Mouse (Mus musculus) heart, embryonic 11.5 days (tissue): ENCODE measurements at regions not wholly inside any gene's neighbourhood (a gene's known extent, or its start where the extent isn't known, plus 50 kb on each side); places are given as distances from the start of the nearest gene placed in this dataset.
"Not testable (repeated sequence)": the region's sequence is repeated elsewhere in the genome, so short reads cannot be mapped to it uniquely, and the experiment has no call there.

Experiments
- ATAC-seq: fragments of 200-750 bp; cut with Nextera tagmentation; replicated peaks from 2 replicates; pipeline ENCODE4 v1.8.0; 2017; ENCODE audit warnings: moderate library complexity; ENCODE audit not compliant: insufficient number of reproducible peaks, low FRiP score, low TSS enrichment
- H3K27ac ChIP-seq: fragments of 300-500 bp; sonication (generic); 2 replicates; pipeline ENCODE4 v1.5.1; 2014; ENCODE audit warnings: mild to moderate bottlenecking, low read depth, low read length
- H3K27me3 ChIP-seq: fragments of 300-500 bp; sonication (generic); 2 replicates; pipeline ENCODE4 v1.6.1; 2014; ENCODE audit warnings: mild to moderate bottlenecking, low read length, mixed read lengths; ENCODE audit not compliant: control insufficient read depth, insufficient read depth
- H3K36me3 ChIP-seq: fragments of 300-500 bp; sonication (generic); 2 replicates; pipeline ENCODE4 v1.6.1; 2014; ENCODE audit warnings: mild to moderate bottlenecking, low read length, moderate library complexity, mixed read lengths; ENCODE audit not compliant: control insufficient read depth, insufficient read depth
- H3K4me1 ChIP-seq: fragments of 300-500 bp; sonication (generic); 2 replicates; pipeline ENCODE4 v1.6.1; 2014; ENCODE audit warnings: low read length; ENCODE audit not compliant: control insufficient read depth, insufficient read depth
- H3K4me2 ChIP-seq: fragments of 300-500 bp; sonication (generic); 2 replicates; pipeline ENCODE4 v1.6.1; 2014; ENCODE audit warnings: mild to moderate bottlenecking, moderate library complexity
- H3K4me3 ChIP-seq: fragments of 300-500 bp; sonication (generic); 2 replicates; pipeline ENCODE4 v1.5.1; 2014; ENCODE audit warnings: low read depth, low read length
- H3K9ac ChIP-seq: fragments of 300-500 bp; sonication (generic); 2 replicates; pipeline ENCODE4 v1.6.1; 2014; ENCODE audit warnings: mild to moderate bottlenecking, low read depth, low read length, moderate library complexity
- H3K9me3 ChIP-seq: fragments of 300-500 bp; sonication (generic); replicated peaks from 2 replicates; pipeline ENCODE4 v1.6.1; 2016; ENCODE audit warnings: low read length; ENCODE audit not compliant: control insufficient read depth
- WGBS: fragments of 180-500 bp; shearing (Covaris S2); extraction: QIAGEN DNeasy Blood & Tissue Kit; methylation state at CpG from one replicate; pipeline ENCODE4 v1.1.7; 2014; ENCODE audit not compliant: insufficient replicate concordance; 5-methylcytosine and 5-hydroxymethylcytosine counted together

DNA sequence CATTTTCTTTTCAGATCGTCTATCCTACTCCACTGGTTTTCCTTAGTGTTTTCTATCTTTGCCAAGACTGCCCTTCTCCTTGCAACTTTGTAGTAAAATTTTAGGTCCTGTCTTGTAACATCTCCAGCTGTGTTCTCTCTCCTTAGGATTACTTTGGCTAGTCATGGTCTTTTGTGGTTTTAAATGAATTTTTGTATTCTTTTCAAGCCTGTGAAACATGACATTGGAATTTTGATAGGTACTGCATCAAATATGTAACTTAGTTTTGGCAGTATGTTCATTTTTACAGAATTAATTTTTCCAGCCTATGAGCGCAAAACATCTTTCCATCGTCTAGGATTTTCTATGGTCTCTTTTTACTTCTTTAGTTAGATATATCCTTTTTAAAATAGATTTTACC is 88.6 kb upstream of the Gm5148 start:
- no peaks in the 10 kb centered on the region for H3K36me3 ChIP-seq
- no peaks in the 10 kb centered on the region for H3K4me1 ChIP-seq
- 83% methylated on average over 3 of the region's 3 CpGs for WGBS
- ATAC-seq: no peak
- H3K27ac ChIP-seq: no peak overlapping the region
- H3K9me3 ChIP-seq: no peaks in the 10 kb centered on the region
- no peak overlapping the region for H3K4me2 ChIP-seq
- no peaks in the 10 kb centered on the region for H3K27me3 ChIP-seq
- no peak overlapping the region for H3K9ac ChIP-seq
- no peak overlapping the region for H3K4me3 ChIP-seq

GRCm38 (mm10) chr3:37811429-37811828 is 87.1 kb upstream of the Gm5148 start:
- Histone ChIP-seq H3K27me3 (no peaks in the 10 kb centered on the region), H3K9ac (no peak overlapping the region), H3K27ac (no peak overlapping the region), H3K4me2 (no peak overlapping the region), H3K9me3 (no peaks in the 10 kb centered on the region), H3K4me1 (no peaks in the 10 kb centered on the region), H3K4me3 (no peak overlapping the region), H3K36me3 (no peaks in the 10 kb centered on the region)
- 90% methylated on average over 2 of the region's 2 CpGs for WGBS
- ATAC-seq: no peak

DNA sequence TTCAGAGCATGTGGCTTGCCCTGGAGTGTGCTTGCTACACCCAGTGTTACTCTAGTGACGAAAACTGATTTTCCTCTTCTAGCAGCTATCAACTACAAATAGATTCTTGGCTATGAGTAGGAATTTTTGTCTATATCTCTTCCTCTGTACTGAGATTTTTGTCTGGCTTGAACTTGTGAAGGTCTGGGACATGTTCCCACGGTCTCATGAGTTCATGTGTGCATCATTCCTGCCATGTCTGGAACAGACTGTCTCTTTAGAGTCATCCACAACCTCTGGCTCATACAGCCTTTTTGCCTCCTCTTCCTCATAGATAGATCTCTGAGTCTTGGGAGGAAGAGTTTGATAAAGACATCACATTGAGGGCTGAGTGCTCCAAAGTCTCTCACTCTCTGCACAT is 86.5 kb upstream of the Gm5148 start:
- H3K4me2 ChIP-seq: no peak overlapping the region
- H3K9me3 ChIP-seq: no peaks in the 10 kb centered on the region
- no peak overlapping the region for H3K27ac ChIP-seq
- no peak overlapping the region for H3K4me3 ChIP-seq
- ATAC-seq: no peak
- no peaks in the 10 kb centered on the region for H3K27me3 ChIP-seq
- 75% methylated on average over 2 of the region's 2 CpGs for WGBS
- no peaks in the 10 kb centered on the region for H3K4me1 ChIP-seq
- no peaks in the 10 kb centered on the region for H3K36me3 ChIP-seq
- H3K9ac ChIP-seq: no peak overlapping the region

DNA sequence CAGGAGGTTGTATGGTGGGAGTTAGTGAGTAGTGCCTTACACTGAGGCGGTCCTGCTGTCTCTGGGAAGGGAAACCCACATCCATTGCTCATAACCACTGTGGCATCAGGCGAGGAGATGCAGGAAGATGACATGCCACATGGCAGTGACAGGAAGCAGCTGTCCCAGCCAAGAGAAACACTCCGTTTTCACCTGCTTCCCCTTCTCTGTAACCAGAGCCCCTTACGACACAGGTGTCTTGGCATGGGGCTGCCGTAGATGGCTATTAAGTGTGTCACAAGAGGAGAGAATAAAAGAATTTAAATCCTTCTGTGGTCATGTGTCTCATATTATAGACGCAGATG is 81.5 kb upstream of the Gm5148 start:
- no peak overlapping the region for H3K4me2 ChIP-seq
- no peaks in the 10 kb centered on the region for H3K9me3 ChIP-seq
- 0 out of 2 replicates have a peak, but pooled peaks cover 3% of the 10 kb centered on the region for H3K27me3 ChIP-seq
- 58% methylated on average over 6 of the region's 6 CpGs for WGBS
- no peaks in the 10 kb centered on the region for H3K36me3 ChIP-seq
- no peak overlapping the region for H3K4me3 ChIP-seq
- no peak for ATAC-seq
- no peak overlapping the region for H3K9ac ChIP-seq
- H3K27ac ChIP-seq: no peak overlapping the region
- H3K4me1 ChIP-seq: no peaks in the 10 kb centered on the region

DNA sequence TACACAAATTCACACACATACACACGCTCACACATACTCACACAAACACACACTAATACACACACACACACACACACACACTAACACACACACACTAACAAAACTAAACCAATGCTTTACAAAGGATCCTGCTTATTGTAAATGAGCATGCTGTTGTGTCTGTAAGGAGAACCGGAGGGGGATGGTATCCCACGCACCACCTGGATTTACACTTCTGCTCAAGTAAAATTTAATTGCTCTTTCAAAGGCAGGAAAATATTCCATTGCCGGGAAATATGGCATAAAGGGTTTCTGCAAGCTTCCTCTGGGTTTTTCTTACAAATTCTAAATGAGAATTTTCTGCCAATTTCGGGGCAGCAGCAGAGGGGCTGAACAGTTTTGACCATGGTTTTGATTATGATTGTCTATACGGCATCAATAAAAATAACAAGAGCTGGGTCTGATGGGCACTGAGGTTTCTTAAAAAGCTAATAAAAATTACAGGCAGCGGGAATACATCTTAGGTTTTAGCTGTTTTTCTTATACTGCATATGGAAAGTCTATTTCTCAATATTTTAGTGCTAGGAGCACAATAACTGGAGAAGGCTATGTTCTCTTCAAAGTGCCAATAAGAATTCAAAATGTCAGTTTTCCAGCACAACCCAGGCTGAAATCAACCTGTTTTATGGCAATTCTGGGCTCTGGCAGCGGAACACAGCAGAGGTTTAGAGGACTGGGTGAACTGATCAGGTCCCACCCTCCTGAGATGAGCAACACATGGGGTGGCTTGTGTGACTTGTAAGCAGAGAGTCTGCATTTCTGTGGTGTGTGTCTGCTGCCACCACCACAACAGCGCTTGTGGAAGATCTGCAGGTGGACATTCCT is 80.9 kb upstream of the Gm5148 start:
- Histone ChIP-seq H3K4me2 (no peak overlapping the region), H3K27me3 (0 out of 2 replicates have a peak, but pooled peaks cover 3% of the 10 kb centered on the region), H3K9me3 (no peaks in the 10 kb centered on the region), H3K36me3 (no peaks in the 10 kb centered on the region), H3K4me3 (no peak overlapping the region), H3K9ac (no peak overlapping the region), H3K4me1 (no peaks in the 10 kb centered on the region), H3K27ac (no peak overlapping the region)
- WGBS: 83% methylated on average over 9 of the region's 9 CpGs
- no peak for ATAC-seq

- Histone ChIP-seq H3K27me3 (0 out of 2 replicates have a peak, but pooled peaks cover 3% of the 10 kb centered on the region), H3K9ac (no peak overlapping the region), H3K27ac (no peak overlapping the region), H3K9me3 (no peaks in the 10 kb centered on the region), H3K36me3 (no peaks in the 10 kb centered on the region), H3K4me1 (no peaks in the 10 kb centered on the region), H3K4me2 (no peak overlapping the region), H3K4me3 (no peak overlapping the region)
- WGBS: 67% methylated on average over 5 of the region's 5 CpGs
- ATAC-seq: no peak
Measured at GRCm38 (mm10) chr3:37804261-37804660, 80.0 kb upstream of the Gm5148 start.

DNA sequence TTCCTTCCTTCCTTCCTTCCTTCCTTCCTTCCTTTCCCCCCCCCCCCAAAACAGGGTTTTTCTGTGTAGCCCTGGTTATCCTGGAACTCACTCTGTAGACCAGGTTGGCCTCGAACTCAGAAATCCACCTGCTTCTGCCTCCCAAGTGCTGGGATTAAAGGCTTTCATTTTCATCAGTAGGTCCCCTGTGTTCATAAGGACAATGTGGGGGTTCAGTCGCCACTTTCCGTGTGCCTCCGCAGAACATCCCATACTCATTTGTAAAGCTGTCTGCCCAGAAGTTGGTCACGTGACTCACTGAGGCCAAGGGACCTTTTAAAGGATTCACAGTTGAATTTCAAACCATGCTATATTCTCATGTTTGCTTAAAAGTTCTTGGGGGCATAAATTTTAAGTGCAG is 79.5 kb upstream of the Gm5148 start:
- not testable (repeated sequence) for H3K4me3 ChIP-seq, H3K4me1 ChIP-seq, H3K27ac ChIP-seq, ATAC-seq, H3K27me3 ChIP-seq, H3K9ac ChIP-seq, H3K9me3 ChIP-seq, H3K36me3 ChIP-seq, H3K4me2 ChIP-seq
- 91% methylated on average over 5 of the region's 5 CpGs for WGBS

DNA sequence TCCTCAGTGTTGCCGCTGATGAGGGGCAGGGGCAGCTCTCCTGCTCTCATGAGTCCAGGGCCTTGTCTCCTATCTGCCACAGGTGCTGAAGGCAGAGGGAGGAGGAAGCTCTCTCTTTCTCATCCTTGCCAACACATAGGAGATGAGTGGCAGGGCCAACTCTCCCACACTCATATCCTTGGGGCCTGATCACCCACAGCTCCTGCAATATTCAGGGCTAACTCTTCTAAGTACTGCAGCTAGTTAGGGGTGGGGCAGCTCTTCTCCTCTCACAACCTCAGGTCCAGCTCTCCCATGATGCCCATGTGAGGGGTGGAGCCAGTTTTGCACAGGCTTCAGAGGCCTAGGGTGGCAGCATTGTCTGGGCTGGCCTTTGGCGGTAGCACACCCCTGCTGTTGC is 77.3 kb upstream of the Gm5148 start:
- Histone ChIP-seq H3K4me2 (no peak overlapping the region), H3K36me3 (no peaks in the 10 kb centered on the region), H3K9ac (no peak overlapping the region), H3K9me3 (no peaks in the 10 kb centered on the region), H3K27me3 (0 out of 2 replicates have a peak, but pooled peaks cover 3% of the 10 kb centered on the region), H3K4me1 (no peaks in the 10 kb centered on the region), H3K4me3 (no peak overlapping the region), H3K27ac (no peak overlapping the region)
- no peak for ATAC-seq
- WGBS: 77% methylated on average over 2 of the region's 2 CpGs

- H3K9ac ChIP-seq: no peak overlapping the region
- H3K4me1 ChIP-seq: no peaks in the 10 kb centered on the region
- no peaks in the 10 kb centered on the region for H3K9me3 ChIP-seq
- no peak overlapping the region for H3K4me3 ChIP-seq
- 0 out of 2 replicates have a peak, but pooled peaks cover 3% of the 10 kb centered on the region for H3K27me3 ChIP-seq
- 59% methylated on average over 6 of the region's 6 CpGs for WGBS
- H3K36me3 ChIP-seq: no peaks in the 10 kb centered on the region
- no peak overlapping the region for H3K4me2 ChIP-seq
- ATAC-seq: no peak
- no peak overlapping the region for H3K27ac ChIP-seq
Measured at GRCm38 (mm10) chr3:37799809-37800208, 75.5 kb upstream of the Gm5148 start.
